Mouse (Mus musculus): ENCODE results near the gene Bfsp2.
"Not testable (repeated sequence)": the region's sequence is repeated elsewhere in the genome, so short reads cannot be mapped to it uniquely, and the experiment has no call there.

Gene Bfsp2

GRCm38 (mm10) chr9:103430431-103431220 lies 49.6 kb downstream of the Bfsp2 start:
- DNase-seq (ENCODE audit: low spot score), result no peak

- no peak for DNase-seq (ENCODE audit: low spot score)
Measured at GRCm38 (mm10) chr9:103426425-103426824, 53.8 kb downstream of the Bfsp2 start.

- DNase-seq (ENCODE audit: low spot score), result no peak
Measured at GRCm38 (mm10) chr9:103424869-103425268, 55.4 kb downstream of the Bfsp2 start.

- DNase-seq (ENCODE audit: low spot score), result no peak
Measured at GRCm38 (mm10) chr9:103423951-103424350, 56.3 kb downstream of the Bfsp2 start.

- no peak for DNase-seq (ENCODE audit: low spot score)
Measured at GRCm38 (mm10) chr9:103423384-103423783, 56.8 kb downstream of the Bfsp2 start.

- DNase-seq (ENCODE audit: low spot score), result no peak
Measured at GRCm38 (mm10) chr9:103422847-103423246, 57.4 kb downstream of the Bfsp2 start.

GRCm38 (mm10) chr9:103420844-103421243 lies 59.4 kb downstream of the Bfsp2 start:
- DNase-seq (ENCODE audit: low spot score), result no peak

GRCm38 (mm10) chr9:103418786-103419185 lies 61.4 kb downstream of the Bfsp2 start:
- no peak for DNase-seq (ENCODE audit: low spot score)

GRCm38 (mm10) chr9:103418267-103418666 lies 62.0 kb downstream of the Bfsp2 start:
- not testable (repeated sequence) for DNase-seq (ENCODE audit: low spot score)

GRCm38 (mm10) chr9:103413457-103413856 lies 66.8 kb downstream of the Bfsp2 start:
- DNase-seq (ENCODE audit: low spot score), result no peak

GRCm38 (mm10) chr9:103409119-103409518 lies 71.1 kb downstream of the Bfsp2 start:
- DNase-seq (ENCODE audit: low spot score), result no peak

GRCm38 (mm10) chr9:103408136-103408777 lies 72.0 kb downstream of the Bfsp2 start:
- no peak for DNase-seq (ENCODE audit: low spot score)

- DNase-seq (ENCODE audit: low spot score), result no peak
Measured at GRCm38 (mm10) chr9:103403331-103403973, 76.8 kb downstream of the Bfsp2 start.

- no peak for DNase-seq (ENCODE audit: low spot score)
Measured at GRCm38 (mm10) chr9:103398509-103399157, 81.6 kb downstream of the Bfsp2 start.

- no peak for DNase-seq (ENCODE audit: low spot score)
Measured at GRCm38 (mm10) chr9:103393256-103393655, 87.0 kb downstream of the Bfsp2 start.

- DNase-seq (ENCODE audit: low spot score), result no peak
Measured at GRCm38 (mm10) chr9:103391796-103392372, 88.3 kb downstream of the Bfsp2 start.

GRCm38 (mm10) chr9:103389261-103389660 lies 91.0 kb downstream of the Bfsp2 start:
- DNase-seq (ENCODE audit: low spot score), result no peak

- DNase-seq (ENCODE audit: low spot score), result no peak
Measured at GRCm38 (mm10) chr9:103387011-103387653, 93.1 kb downstream of the Bfsp2 start.

- DNase-seq (ENCODE audit: low spot score), result no peak
Measured at GRCm38 (mm10) chr9:103386573-103386972, 93.6 kb downstream of the Bfsp2 start.

GRCm38 (mm10) chr9:103385600-103385999 lies 94.6 kb downstream of the Bfsp2 start:
- no peak for DNase-seq (ENCODE audit: low spot score)

- no peak for DNase-seq (ENCODE audit: low spot score)
Measured at GRCm38 (mm10) chr9:103384141-103384796, 96.0 kb downstream of the Bfsp2 start.
